15 mouse cellular contexts compared by ENCODE assay signal in the genomic region with DNA sequence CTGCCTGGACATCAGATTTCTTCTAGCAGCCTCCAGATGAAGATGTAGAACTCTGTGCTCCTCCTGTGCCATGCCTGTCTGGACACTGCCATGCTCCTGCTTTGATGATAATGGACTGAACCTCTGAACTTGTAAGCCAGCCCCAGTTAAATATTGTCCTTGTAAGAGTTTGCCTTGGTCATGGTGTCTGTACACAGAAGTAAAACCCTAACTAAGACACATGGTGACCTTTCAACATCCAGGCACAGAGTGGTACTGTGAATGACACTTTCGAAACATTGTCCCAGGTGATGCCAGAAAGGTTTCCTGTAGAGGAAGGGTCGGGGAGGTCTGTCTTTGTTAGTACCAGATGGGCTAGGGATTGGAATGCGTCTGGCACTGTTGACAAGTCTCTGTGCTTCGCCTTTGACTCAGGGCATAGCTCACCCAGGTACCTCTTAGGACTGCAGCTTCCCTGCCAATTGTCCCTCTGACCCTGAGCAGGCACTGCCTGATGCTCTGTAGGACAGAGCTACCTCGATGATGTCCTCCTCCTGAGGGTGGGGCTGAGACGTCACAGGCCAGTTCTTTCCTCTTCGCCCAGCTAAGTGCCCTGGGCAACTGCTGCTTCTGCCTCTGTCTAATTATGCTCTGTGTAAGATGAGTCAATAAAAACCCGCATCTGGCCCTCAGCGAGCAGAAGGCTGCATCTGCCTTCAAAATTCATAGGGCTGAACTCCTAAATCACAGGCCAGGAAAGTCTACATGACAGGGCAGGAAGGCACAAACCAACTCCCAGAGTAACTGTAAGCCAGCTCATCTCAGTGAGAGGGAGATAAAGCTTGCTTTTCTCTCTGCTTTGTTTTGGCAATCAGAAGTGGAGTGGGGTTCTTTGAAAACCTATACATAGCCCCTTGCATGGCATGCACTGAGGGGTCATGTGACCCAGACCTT.
DNase-seq lines count a peak whose midpoint lies in the region; ATAC-seq lines count a peak whose summit lies in the region.
"Had no signal": no experiment of that assay in that cellular context is flagged by ENCODE, and none has a peak within 500 bp of the region (broad histone marks: within the 10 kb centered on the region; RNA-seq: fewer than 3 reads in every experiment).

No protein-coding gene starts in this region.

- H3K36me3 ChIP-seq in neural tube, embryonic 13.5 days, result no peaks in the 10 kb centered on the region
- H3K36me3 ChIP-seq: embryonic facial prominence, embryonic 15.5 days; heart, embryonic 13.5 days; limb, embryonic 10.5 days; lung, embryonic 15.5 days had no signal

- H3K4me1 ChIP-seq in neural tube, embryonic 13.5 days (replicated peaks), result peaks cover 48% of the 10 kb centered on the region
- H3K4me1 ChIP-seq: lung, embryonic 15.5 days; megakaryocyte, embryonic 14.5 days had no signal

- 52% methylated on average over 9 of the region's 9 CpGs for WGBS in neural tube, embryonic 13.5 days

- peak; percentile 59 for DNase-seq in kidney, adult 18-20 months
- no peak for DNase-seq in kidney, postnatal 4 days
- no peak for DNase-seq in neural tube, embryonic 10.5 days (ENCODE audit: extremely low spot score, low spot score)
- peak; percentile 49 to 81 for DNase-seq in kidney, postnatal 25 days
- no peak for DNase-seq in cerebellum, postnatal 25 days
- no peak for DNase-seq in yolk sac, embryonic 10.5 days (ENCODE audit: low spot score)
- DNase-seq: cerebellum, adult 18-20 months; heart, postnatal 4 days had no signal

- no peak for ATAC-seq in neural tube, embryonic 13.5 days (ENCODE audit: low read depth)

- H3K9ac ChIP-seq in neural tube, embryonic 13.5 days, result no peak overlapping the region
- H3K9ac ChIP-seq: embryonic facial prominence, embryonic 15.5 days; heart, embryonic 13.5 days; lung, embryonic 15.5 days had no signal

- 0 out of 2 replicates have a peak overlapping the region, but pooled peaks have one; percentile 28 for H3K27ac ChIP-seq in neural tube, embryonic 13.5 days (replicated peaks)
- H3K27ac ChIP-seq: embryonic facial prominence, embryonic 15.5 days; heart, embryonic 13.5 days; kidney, postnatal 0 days; limb, embryonic 10.5 days; lung, embryonic 15.5 days had no signal

- H3K4me2 ChIP-seq in neural tube, embryonic 13.5 days, result no peak overlapping the region
- H3K4me2 ChIP-seq: embryonic facial prominence, embryonic 15.5 days; heart, embryonic 13.5 days; lung, embryonic 15.5 days had no signal

- H3K9me3 ChIP-seq in neural tube, embryonic 13.5 days, result no peaks in the 10 kb centered on the region
- H3K9me3 ChIP-seq: embryonic facial prominence, embryonic 15.5 days; heart, embryonic 13.5 days; limb, embryonic 10.5 days; lung, embryonic 15.5 days; megakaryocyte, embryonic 14.5 days had no signal

- no peaks in the 10 kb centered on the region for H3K27me3 ChIP-seq in neural tube, embryonic 13.5 days
- H3K27me3 ChIP-seq: heart, embryonic 13.5 days; lung, embryonic 15.5 days had no signal

- no peak overlapping the region for H3K4me3 ChIP-seq in neural tube, embryonic 13.5 days
- H3K4me3 ChIP-seq: embryonic facial prominence, embryonic 15.5 days; heart, embryonic 13.5 days; limb, embryonic 10.5 days; lung, embryonic 15.5 days; megakaryocyte, embryonic 14.5 days had no signal

Comparison
In these comparisons a context has a peak if more than half of its experiments do, and no peak if none do; other contexts are left out.
1. DNase-seq: peak in kidney, adult 18-20 months (single experiment) and kidney, postnatal 25 days (2 of 2); none in kidney, postnatal 4 days (0 of 2), neural tube, embryonic 10.5 days (single experiment), cerebellum, postnatal 25 days (0 of 2) and yolk sac, embryonic 10.5 days (single experiment).